Mouse (Mus musculus) midbrain, postnatal 0 days (tissue): ENCODE measurements around the gene Gpsm2. TPM values are rescaled to one million over a fixed set of nuclear protein-coding genes. Genes with fewer than 3 reads are reported as not detected.

Experiments
- ATAC-seq: fragments of 200-750 bp; cut with Nextera tagmentation; 2 replicates; pipeline ENCODE4 v1.8.0; 2017; ENCODE audit warnings: moderate number of reproducible peaks, mild to moderate bottlenecking, moderate TSS enrichment, moderate library complexity; ENCODE audit not compliant: low FRiP score
- DNase-seq: peaks from one replicate; pipeline ENCODE4 v3.0.0-alpha.2; 2015; ENCODE audit warnings: low spot score
- H3K27ac ChIP-seq: fragments of 300-500 bp; sonication (generic); 2 replicates; pipeline ENCODE4 v1.5.1; 2014; ENCODE audit warnings: low read depth, mild to moderate bottlenecking, low read length, mixed read lengths
- H3K27me3 ChIP-seq: fragments of 300-500 bp; sonication (generic); 2 replicates; pipeline ENCODE4 v1.6.1; 2014; ENCODE audit warnings: low read length, control low read depth, mixed read lengths; ENCODE audit not compliant: insufficient read depth
- H3K36me3 ChIP-seq: fragments of 300-500 bp; sonication (generic); 2 replicates; pipeline ENCODE4 v1.6.1; 2014; ENCODE audit warnings: low read length, control low read depth, mixed read lengths; ENCODE audit not compliant: insufficient read depth
- H3K4me1 ChIP-seq: fragments of 300-500 bp; sonication (generic); 2 replicates; pipeline ENCODE4 v1.6.1; 2014; ENCODE audit warnings: mild to moderate bottlenecking, control low read depth, antibody characterized with exemption, low read length, mixed read lengths; ENCODE audit not compliant: insufficient read depth
- H3K4me2 ChIP-seq: fragments of 300-500 bp; sonication (generic); 2 replicates; pipeline ENCODE4 v1.6.1; 2014; ENCODE audit warnings: low read depth, mild to moderate bottlenecking, low read length, mixed read lengths; ENCODE audit not compliant: poor library complexity, severe bottlenecking
- H3K4me3 ChIP-seq: fragments of 300-500 bp; sonication (generic); 2 replicates; pipeline ENCODE4 v1.5.1; 2014; ENCODE audit warnings: low read depth, mild to moderate bottlenecking, low read length, moderate library complexity
- H3K9ac ChIP-seq: fragments of 300-500 bp; sonication (generic); replicated peaks from 2 replicates; pipeline ENCODE4 v1.6.1; 2014; ENCODE audit warnings: mild to moderate bottlenecking, low read length, moderate library complexity, mixed read lengths; ENCODE audit not compliant: poor library complexity, severe bottlenecking
- H3K9me3 ChIP-seq: fragments of 300-500 bp; sonication (generic); 2 replicates; pipeline ENCODE4 v1.6.1; 2016; ENCODE audit warnings: low read length, control low read depth
- CTCF ChIP-seq: IDR thresholded peaks from 2 replicates; pipeline ENCODE4 v1.5.1; 2016; ENCODE audit warnings: antibody characterized with exemption, mild to moderate bottlenecking
- WGBS: fragments of 180-500 bp; shearing (Covaris S2); extraction: QIAGEN DNeasy Blood & Tissue Kit; methylation state at CpG from one replicate; pipeline ENCODE4 v1.1.7; 2014; 5-methylcytosine and 5-hydroxymethylcytosine counted together
- polyA plus RNA-seq: library from polyadenylated mRNA; unstranded; fragments of >200 nt; fragmentation: Nextera tagmentation; extraction: Ambion mirVana; gene quantifications from 2 replicates; pipeline ENCODE4 v1.2.1, GENCODE M21; 2015
- total RNA-seq: library from RNA; depleted of rRNA; stranded (reverse); fragments of >200 nt; gene quantifications from 2 replicates; pipeline ENCODE4 v1.2.3, GENCODE M21; 2014

Gpsm2 gene
- total and polyA plus RNA-seq, 2 experiments from 2014 or later, result 10.6 to 13.3 TPM

GRCm38 (mm10) chr3:108764976-108765375 is 42.9 kb upstream of the Gpsm2 start:
- ATAC-seq (no peak), DNase-seq (no peak)
- no peak for TF ChIP-seq CTCF
- no peak overlapping the region for H3K4me2 ChIP-seq
- H3K9ac ChIP-seq, result no peak overlapping the region
- 65% methylated on average over 7 of the region's 7 CpGs for WGBS
- H3K27me3 ChIP-seq, result no peaks in the 10 kb centered on the region
- H3K36me3 ChIP-seq, result no peaks in the 10 kb centered on the region
- no peak overlapping the region for H3K27ac ChIP-seq
- H3K9me3 ChIP-seq, result no peaks in the 10 kb centered on the region
- no peak overlapping the region for H3K4me3 ChIP-seq
- no peaks in the 10 kb centered on the region; the same call in 1 of the 2 replicates for H3K4me1 ChIP-seq

- WGBS, result 74% methylated on average over 2 of the region's 2 CpGs
- H3K9me3 ChIP-seq, result no peaks in the 10 kb centered on the region
Measured at GRCm38 (mm10) chr3:108763691-108764090, 41.6 kb upstream of the Gpsm2 start.

GRCm38 (mm10) chr3:108762597-108763111 is 40.5 kb upstream of the Gpsm2 start:
- H3K9ac ChIP-seq, result no peak overlapping the region
- WGBS, result 89% methylated on average over 7 of the region's 7 CpGs
- H3K4me3 ChIP-seq, result no peak overlapping the region
- TF ChIP-seq CTCF, result no peak
- ATAC-seq (no peak), DNase-seq (no peak)
- no peaks in the 10 kb centered on the region for H3K9me3 ChIP-seq
- H3K27me3 ChIP-seq, result no peaks in the 10 kb centered on the region
- no peaks in the 10 kb centered on the region; the same call in 1 of the 2 replicates for H3K4me1 ChIP-seq
- H3K36me3 ChIP-seq, result no peaks in the 10 kb centered on the region
- H3K4me2 ChIP-seq, result no peak overlapping the region
- no peak overlapping the region for H3K27ac ChIP-seq

More at GRCm38 (mm10) chr3:108763691-108764090, 41.6 kb upstream of the Gpsm2 start:
- TF ChIP-seq CTCF, result no peak
- H3K36me3 ChIP-seq, result no peaks in the 10 kb centered on the region
- no peak overlapping the region for H3K4me2 ChIP-seq
- H3K9ac ChIP-seq, result no peak overlapping the region
- no peaks in the 10 kb centered on the region; the same call in 1 of the 2 replicates for H3K4me1 ChIP-seq
- DNase-seq (no peak), ATAC-seq (no peak)
- H3K27ac ChIP-seq, result no peak overlapping the region
- no peaks in the 10 kb centered on the region for H3K27me3 ChIP-seq
- no peak overlapping the region for H3K4me3 ChIP-seq

- Histone ChIP-seq H3K4me2 (no peak overlapping the region), H3K9ac (no peak overlapping the region), H3K9me3 (no peaks in the 10 kb centered on the region), H3K4me3 (no peak overlapping the region), H3K27ac (no peak overlapping the region), H3K4me1 (no peaks in the 10 kb centered on the region; the same call in 1 of the 2 replicates), H3K36me3 (no peaks in the 10 kb centered on the region), H3K27me3 (no peaks in the 10 kb centered on the region)
- DNase-seq (no peak), ATAC-seq (no peak)
- no peak for TF ChIP-seq CTCF
- WGBS, result 87% methylated on average over 11 of the region's 11 CpGs
Measured at GRCm38 (mm10) chr3:108759566-108760420, 37.7 kb upstream of the Gpsm2 start.

GRCm38 (mm10) chr3:108757570-108757969 is 35.5 kb upstream of the Gpsm2 start:
- 75% methylated on average over 9 of the region's 9 CpGs for WGBS
- TF ChIP-seq CTCF, result no peak
- Histone ChIP-seq H3K9ac (no peak overlapping the region), H3K4me2 (no peak overlapping the region), H3K36me3 (no peaks in the 10 kb centered on the region), H3K27me3 (no peaks in the 10 kb centered on the region), H3K27ac (no peak overlapping the region), H3K9me3 (no peaks in the 10 kb centered on the region), H3K4me3 (no peak overlapping the region), H3K4me1 (no peaks in the 10 kb centered on the region; the same call in 1 of the 2 replicates)
- no peak for ATAC-seq
- no peak for DNase-seq

- no peak overlapping the region for H3K9ac ChIP-seq
- DNase-seq, result no peak
- no peaks in the 10 kb centered on the region; the same call in 1 of the 2 replicates for H3K4me1 ChIP-seq
- H3K27ac ChIP-seq, result no peak overlapping the region
- no peaks in the 10 kb centered on the region for H3K9me3 ChIP-seq
- no peak for ATAC-seq
- WGBS, result 61% methylated on average over 1 of the region's 1 CpGs
- H3K36me3 ChIP-seq, result no peaks in the 10 kb centered on the region
- H3K27me3 ChIP-seq, result no peaks in the 10 kb centered on the region
- no peak overlapping the region for H3K4me3 ChIP-seq
- H3K4me2 ChIP-seq, result no peak overlapping the region
- no peak for TF ChIP-seq CTCF
Measured at GRCm38 (mm10) chr3:108756131-108756530, 34.0 kb upstream of the Gpsm2 start.
